Mouse (Mus musculus): ENCODE measurements at regions not wholly inside any gene's neighbourhood (a gene's known extent, or its start where the extent isn't known, plus 50 kb on each side); places are given as distances from the start of the nearest gene placed in this dataset.

GRCm38 (mm10) chr6:51279491-51279890, 153.0 kb upstream of the Nfe2l3 start:
- TF ChIP-seq CTCF (IDR thresholded peaks at IDR 0.05; ENCODE audit: low read depth, low read length) (no peak), POLR2A (IDR thresholded peaks at IDR 0.05; ENCODE audit: extremely low read depth, insufficient read depth, low read length) (no peak)
